Mouse (Mus musculus) CD4-positive helper T cell, adult 2 months (primary cell): Measurements from ENCODE around the gene AI593442.

Source experiments
- DNase-seq: peaks from one replicate; pipeline ENCODE4 v3.0.0-alpha.2; 2012; ENCODE audit warnings: low read depth, missing footprints, low spot score

Gene AI593442

GRCm38 (mm10) chr9:52679362-52679947 is at the start of gene AI593442:
AI593442 (minus strand) TSS chr9:52679780.
- DNase-seq = no peak

- no peak for DNase-seq
Observed at GRCm38 (mm10) chr9:52728806-52729205, 49.2 kb upstream of the AI593442 start.

- DNase-seq = no peak
Observed at GRCm38 (mm10) chr9:52722626-52723025, 43.0 kb upstream of the AI593442 start.

GRCm38 (mm10) chr9:52719562-52719961 is 40.0 kb upstream of the AI593442 start:
- no peak for DNase-seq

GRCm38 (mm10) chr9:52680036-52680435 is 456 bp upstream of the AI593442 start:
- DNase-seq = no peak

- no peak for DNase-seq
Observed at GRCm38 (mm10) chr9:52678839-52679215, 753 bp downstream of the AI593442 start.

- no peak for DNase-seq
Observed at GRCm38 (mm10) chr9:52678179-52678838, 1.3 kb downstream of the AI593442 start.

- no peak for DNase-seq
Observed at GRCm38 (mm10) chr9:52676587-52676986, 3.0 kb downstream of the AI593442 start.

GRCm38 (mm10) chr9:52675937-52676336 is 3.6 kb downstream of the AI593442 start:
- DNase-seq = no peak

GRCm38 (mm10) chr9:52661422-52661821 is 18.2 kb downstream of the AI593442 start:
- no peak for DNase-seq

GRCm38 (mm10) chr9:52650341-52650951 is 29.1 kb downstream of the AI593442 start:
- no peak for DNase-seq

GRCm38 (mm10) chr9:52645312-52645711 is 34.3 kb downstream of the AI593442 start:
- no peak for DNase-seq

- DNase-seq = no peak
Observed at GRCm38 (mm10) chr9:52644626-52645025, 35.0 kb downstream of the AI593442 start.

GRCm38 (mm10) chr9:52644156-52644555 is 35.4 kb downstream of the AI593442 start:
- DNase-seq = no peak

- DNase-seq = no peak
Observed at GRCm38 (mm10) chr9:52635991-52636390, 43.6 kb downstream of the AI593442 start.

- DNase-seq = no peak
Observed at GRCm38 (mm10) chr9:52623926-52624325, 55.7 kb downstream of the AI593442 start.
